Mouse (Mus musculus): ENCODE measurements around the gene Cachd1. TPM values are rescaled to one million over a fixed set of nuclear protein-coding genes. Genes with fewer than 3 reads are reported as not detected.

Cachd1 gene
- polyA plus RNA-seq (2016; fragmentation: Nextera tagmentation; extraction: Ambion mirVana): 39.7 and 42.3 TPM in 2 replicates

- H3K27me3 ChIP-seq: no peaks in the 10 kb centered on the region
- H3K9me3 ChIP-seq: peaks cover 9% of the 10 kb centered on the region
- peak; percentile 64; the same call in 1 of the 2 replicates for ATAC-seq (ENCODE audit: insufficient number of reproducible peaks, insufficient read depth, low FRiP score, low TSS enrichment, low read depth)
Observed at GRCm38 (mm10) chr4:100776043-100776870, at the start of gene Cachd1. Cachd1 (plus strand) TSS chr4:100776675.

GRCm38 (mm10) chr4:100728896-100729479 is 47.5 kb upstream of the Cachd1 start:
- H3K9me3 ChIP-seq: no peaks in the 10 kb centered on the region
- H3K4me2 ChIP-seq: no peak overlapping the region
- H3K36me3 ChIP-seq: no peaks in the 10 kb centered on the region
- no peak overlapping the region for H3K27ac ChIP-seq
- no peak overlapping the region for H3K4me3 ChIP-seq (replicated peaks)
- no peak for ATAC-seq (ENCODE audit: insufficient number of reproducible peaks, insufficient read depth, low FRiP score, low TSS enrichment, low read depth)
- no peak overlapping the region for H3K9ac ChIP-seq (replicated peaks)
- H3K27me3 ChIP-seq: no peaks in the 10 kb centered on the region
- WGBS: 57% methylated on average over 5 of the region's 5 CpGs
- H3K4me1 ChIP-seq (replicated peaks): peaks cover 6% of the 10 kb centered on the region; the same call in 1 of the 2 replicates

More at GRCm38 (mm10) chr4:100776043-100776870, at the start of gene Cachd1:
- Histone ChIP-seq H3K36me3 (no peaks in the 10 kb centered on the region), H3K4me1 (replicated peaks) (peaks cover 31% of the 10 kb centered on the region), H3K4me2 (peak within 1 kb of the TSS; percentile 62), H3K4me3 (replicated peaks) (peak within 1 kb of the TSS; percentile 98), H3K9ac (replicated peaks) (peak within 1 kb of the TSS; percentile 98), H3K27ac (peak within 1 kb of the TSS; percentile 97)
- 1% methylated on average over 47 of the region's 50 CpGs for WGBS

- no peak for ATAC-seq (ENCODE audit: insufficient number of reproducible peaks, insufficient read depth, low FRiP score, low TSS enrichment, low read depth)
- WGBS: 83% methylated on average over 9 of the region's 9 CpGs
Observed at GRCm38 (mm10) chr4:100735098-100735935, 41.2 kb upstream of the Cachd1 start.

GRCm38 (mm10) chr4:100735936-100736349 is 40.5 kb upstream of the Cachd1 start:
- no peaks in the 10 kb centered on the region for H3K36me3 ChIP-seq
- H3K27ac ChIP-seq: no peak overlapping the region
- no peak overlapping the region for H3K4me3 ChIP-seq (replicated peaks)
- WGBS: 76% methylated on average over 9 of the region's 9 CpGs
- no peak overlapping the region for H3K4me2 ChIP-seq
- no peaks in the 10 kb centered on the region for H3K4me1 ChIP-seq (replicated peaks)
- H3K27me3 ChIP-seq: no peaks in the 10 kb centered on the region
- ATAC-seq (ENCODE audit: insufficient number of reproducible peaks, insufficient read depth, low FRiP score, low TSS enrichment, low read depth): no peak
- no peak overlapping the region for H3K9ac ChIP-seq (replicated peaks)
- H3K9me3 ChIP-seq: no peaks in the 10 kb centered on the region

More at GRCm38 (mm10) chr4:100735098-100735935, 41.2 kb upstream of the Cachd1 start:
- Histone ChIP-seq H3K4me1 (replicated peaks) (no peaks in the 10 kb centered on the region), H3K4me3 (replicated peaks) (no peak overlapping the region), H3K36me3 (no peaks in the 10 kb centered on the region), H3K27ac (no peak overlapping the region), H3K27me3 (no peaks in the 10 kb centered on the region), H3K9ac (replicated peaks) (no peak overlapping the region), H3K4me2 (no peak overlapping the region), H3K9me3 (no peaks in the 10 kb centered on the region)

GRCm38 (mm10) chr4:100743615-100744014 is 32.9 kb upstream of the Cachd1 start:
- Histone ChIP-seq H3K4me3 (replicated peaks) (no peak overlapping the region), H3K9ac (replicated peaks) (no peak overlapping the region), H3K4me1 (replicated peaks) (no peaks in the 10 kb centered on the region), H3K9me3 (no peaks in the 10 kb centered on the region), H3K27me3 (no peaks in the 10 kb centered on the region), H3K27ac (no peak overlapping the region), H3K36me3 (no peaks in the 10 kb centered on the region), H3K4me2 (no peak overlapping the region)
- ATAC-seq (ENCODE audit: insufficient number of reproducible peaks, insufficient read depth, low FRiP score, low TSS enrichment, low read depth): no peak
- 86% methylated on average over 8 of the region's 8 CpGs for WGBS

GRCm38 (mm10) chr4:100752278-100752677 is 24.2 kb upstream of the Cachd1 start:
- no peak overlapping the region for H3K4me3 ChIP-seq (replicated peaks)
- 93% methylated on average over 2 of the region's 2 CpGs for WGBS
- no peaks in the 10 kb centered on the region for H3K36me3 ChIP-seq
- H3K27ac ChIP-seq: no peak overlapping the region
- no peak overlapping the region for H3K4me2 ChIP-seq
- ATAC-seq (ENCODE audit: insufficient number of reproducible peaks, insufficient read depth, low FRiP score, low TSS enrichment, low read depth): no peak
- H3K9me3 ChIP-seq: no peaks in the 10 kb centered on the region
- H3K4me1 ChIP-seq (replicated peaks): no peaks in the 10 kb centered on the region
- H3K27me3 ChIP-seq: no peaks in the 10 kb centered on the region
- no peak overlapping the region for H3K9ac ChIP-seq (replicated peaks)

- no peak overlapping the region for H3K4me3 ChIP-seq (replicated peaks)
- no peak overlapping the region for H3K9ac ChIP-seq (replicated peaks)
- H3K4me2 ChIP-seq: no peak overlapping the region
- H3K27ac ChIP-seq: no peak overlapping the region
- no peak for ATAC-seq (ENCODE audit: insufficient number of reproducible peaks, insufficient read depth, low FRiP score, low TSS enrichment, low read depth)
- WGBS: 51% methylated on average over 8 of the region's 8 CpGs
- no peaks in the 10 kb centered on the region for H3K27me3 ChIP-seq
- H3K4me1 ChIP-seq (replicated peaks): 0 out of 2 replicates have a peak, but pooled peaks cover 3% of the 10 kb centered on the region
- H3K9me3 ChIP-seq: no peaks in the 10 kb centered on the region
- no peaks in the 10 kb centered on the region for H3K36me3 ChIP-seq
Observed at GRCm38 (mm10) chr4:100755632-100756031, 20.8 kb upstream of the Cachd1 start.

- Histone ChIP-seq H3K27ac (no peak overlapping the region), H3K36me3 (no peaks in the 10 kb centered on the region), H3K9ac (replicated peaks) (no peak overlapping the region), H3K9me3 (no peaks in the 10 kb centered on the region), H3K4me1 (replicated peaks) (0 out of 2 replicates have a peak, but pooled peaks cover 4% of the 10 kb centered on the region), H3K27me3 (no peaks in the 10 kb centered on the region), H3K4me2 (no peak overlapping the region), H3K4me3 (replicated peaks) (no peak overlapping the region)
- no peak for ATAC-seq (ENCODE audit: insufficient number of reproducible peaks, insufficient read depth, low FRiP score, low TSS enrichment, low read depth)
Observed at GRCm38 (mm10) chr4:100756499-100756898, 20.0 kb upstream of the Cachd1 start.

- Histone ChIP-seq H3K4me3 (replicated peaks) (no peak overlapping the region), H3K4me2 (no peak overlapping the region), H3K9me3 (no peaks in the 10 kb centered on the region), H3K36me3 (no peaks in the 10 kb centered on the region), H3K27ac (no peak overlapping the region), H3K4me1 (replicated peaks) (0 out of 2 replicates have a peak, but pooled peaks cover 4% of the 10 kb centered on the region), H3K27me3 (no peaks in the 10 kb centered on the region), H3K9ac (replicated peaks) (no peak overlapping the region)
- ATAC-seq (ENCODE audit: insufficient number of reproducible peaks, insufficient read depth, low FRiP score, low TSS enrichment, low read depth): no peak
- 73% methylated on average over 6 of the region's 6 CpGs for WGBS
Observed at GRCm38 (mm10) chr4:100758265-100758898, 18.1 kb upstream of the Cachd1 start.

- H3K4me1 ChIP-seq (replicated peaks): 0 out of 2 replicates have a peak, but pooled peaks cover 4% of the 10 kb centered on the region
- H3K4me3 ChIP-seq (replicated peaks): no peak overlapping the region
- no peak overlapping the region for H3K4me2 ChIP-seq
- no peaks in the 10 kb centered on the region for H3K9me3 ChIP-seq
- 41% methylated on average over 1 of the region's 1 CpGs for WGBS
- H3K9ac ChIP-seq (replicated peaks): no peak overlapping the region
- H3K27me3 ChIP-seq: no peaks in the 10 kb centered on the region
- no peak for ATAC-seq (ENCODE audit: insufficient number of reproducible peaks, insufficient read depth, low FRiP score, low TSS enrichment, low read depth)
- H3K27ac ChIP-seq: 0 out of 2 replicates have a peak overlapping the region, but pooled peaks have one; percentile 9
- H3K36me3 ChIP-seq: no peaks in the 10 kb centered on the region
Observed at GRCm38 (mm10) chr4:100759603-100760002, 16.9 kb upstream of the Cachd1 start.
